Mouse (Mus musculus) olfactory bulb, adult 2 months (tissue): ENCODE data around the gene Klf13. TPM values are rescaled to one million over a fixed set of nuclear protein-coding genes. Genes with fewer than 3 reads are reported as not detected.

Experiments used
- H3K27ac ChIP-seq: fragments of 200-500 bp; 2 replicates; pipeline ENCODE4 v1.5.1; 2012; ENCODE audit warnings: low read depth, low read length; ENCODE audit not compliant: insufficient read depth
- H3K4me1 ChIP-seq: fragments of 200-500 bp; 2 replicates; pipeline ENCODE4 v1.6.1; 2012; ENCODE audit warnings: low read length; ENCODE audit not compliant: control insufficient read depth, insufficient read depth
- H3K4me3 ChIP-seq: fragments of 200-500 bp; 2 replicates; pipeline ENCODE4 v1.5.1; 2012; ENCODE audit warnings: mild to moderate bottlenecking, low read depth, low read length, moderate library complexity; ENCODE audit not compliant: insufficient read depth
- CTCF ChIP-seq: fragments of 200-500 bp; IDR thresholded peaks from 2 replicates; pipeline ENCODE4 v1.5.1; 2012; ENCODE audit warnings: low read depth, mild to moderate bottlenecking, low read length, moderate library complexity; ENCODE audit not compliant: insufficient read depth
- POLR2A ChIP-seq: fragments of 200-500 bp; IDR thresholded peaks from 2 replicates; pipeline ENCODE4 v1.6.1; 2012; ENCODE audit warnings: mild to moderate bottlenecking, low read depth, low read length, moderate library complexity; ENCODE audit not compliant: insufficient read depth
- WGBS: fragments of 180-500 bp; shearing (Covaris S2); methylation state at CpG from one replicate; pipeline ENCODE4 v1.1.7; 2018; 5-methylcytosine and 5-hydroxymethylcytosine counted together
- polyA plus RNA-seq: library from polyadenylated mRNA; stranded (reverse); fragments of >200 nt; gene quantifications from 2 replicates; pipeline ENCODE4 v1.2.4, GENCODE M21; 2012; ENCODE audit warnings: low replicate concordance; ENCODE audit not compliant: missing spikeins, insufficient read depth, insufficient read length

The Klf13 gene
- polyA plus RNA-seq, 1 experiment, result 47.4 TPM

DNA sequence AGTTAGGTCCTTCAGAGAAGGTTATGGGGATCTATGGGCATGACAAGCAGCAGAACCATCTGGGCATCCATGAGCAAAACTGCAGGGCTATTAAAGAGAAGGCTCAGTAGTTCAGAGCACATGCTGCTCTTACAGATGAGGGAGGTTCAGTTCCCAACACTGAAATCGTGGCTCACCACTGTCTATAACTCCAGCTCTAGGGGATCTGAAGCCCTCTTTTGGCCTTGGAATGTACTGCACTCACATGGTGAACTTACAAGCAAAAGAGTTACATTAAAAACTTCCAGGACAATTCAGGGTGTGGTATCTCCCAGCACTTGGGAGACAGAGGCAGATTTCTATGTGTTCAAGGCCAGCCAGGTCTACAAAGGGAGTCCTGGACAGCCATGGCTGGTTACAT is 15.7 kb downstream of the Klf13 start:
- H3K4me1 ChIP-seq, result peaks cover 61% of the 10 kb centered on the region
- H3K27ac ChIP-seq, result no peak overlapping the region
- H3K4me3 ChIP-seq, result no peak overlapping the region
- TF ChIP-seq POLR2A (no peak), CTCF (no peak)
- 65% methylated on average over 1 of the region's 1 CpGs for WGBS

DNA sequence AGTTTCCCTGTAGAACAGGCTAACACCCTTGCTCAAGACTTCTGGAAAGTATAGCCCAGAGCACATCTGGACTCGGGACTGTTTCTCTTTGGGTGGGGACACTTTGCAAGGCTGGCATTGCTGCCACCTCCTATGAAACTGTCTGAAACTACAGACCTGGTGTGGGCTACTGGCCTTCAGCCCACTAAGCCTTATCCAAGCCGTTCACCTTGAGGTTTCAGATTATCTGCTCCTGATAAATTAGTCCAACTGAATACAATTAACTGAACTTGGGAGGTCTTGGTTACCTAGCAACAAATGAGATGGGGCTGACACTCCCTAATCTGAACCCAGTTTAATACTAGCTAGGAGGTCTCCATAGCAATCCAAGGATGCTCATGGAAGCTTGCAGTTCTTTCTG is 16.1 kb downstream of the Klf13 start:
- TF ChIP-seq CTCF, result no peak
- no peak for TF ChIP-seq POLR2A
- H3K27ac ChIP-seq, result 0 out of 2 replicates have a peak overlapping the region, but pooled peaks have one; percentile 18
- 29% methylated on average over 2 of the region's 2 CpGs for WGBS
- H3K4me1 ChIP-seq, result peaks cover 63% of the 10 kb centered on the region
- H3K4me3 ChIP-seq, result no peak overlapping the region

DNA sequence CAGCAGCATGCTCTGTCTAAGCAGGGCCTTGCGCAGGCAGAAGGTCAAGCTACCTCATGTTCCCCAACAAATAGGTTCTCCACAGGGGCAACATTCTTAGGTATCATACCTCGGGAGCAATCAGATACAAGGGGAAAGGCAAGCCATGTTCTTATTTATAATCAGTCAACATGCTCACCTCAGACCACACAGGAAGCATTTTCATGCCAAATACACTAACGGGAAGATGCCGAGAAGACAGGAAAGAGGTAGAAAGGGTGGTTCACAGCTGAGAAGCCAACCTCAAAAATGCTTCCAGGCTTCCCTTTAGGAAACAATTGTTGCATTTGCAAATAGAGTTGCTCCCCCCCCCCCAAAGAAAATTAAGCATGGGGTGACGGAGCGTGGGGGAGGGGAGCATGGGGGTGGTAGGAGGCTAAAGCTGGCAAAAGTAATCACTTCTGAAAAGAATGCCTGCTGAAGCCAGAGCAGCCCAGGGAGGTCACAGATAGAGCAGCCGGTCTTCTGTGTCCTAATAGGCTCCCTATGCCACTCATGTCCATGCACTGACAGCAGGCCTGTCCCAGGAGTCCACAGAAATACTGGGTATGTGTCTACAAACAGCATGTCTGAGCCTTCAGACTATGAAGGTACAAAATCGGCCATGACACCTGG is 16.7 kb downstream of the Klf13 start:
- H3K4me1 ChIP-seq, result peaks cover 61% of the 10 kb centered on the region
- 57% methylated on average over 8 of the region's 8 CpGs for WGBS

DNA sequence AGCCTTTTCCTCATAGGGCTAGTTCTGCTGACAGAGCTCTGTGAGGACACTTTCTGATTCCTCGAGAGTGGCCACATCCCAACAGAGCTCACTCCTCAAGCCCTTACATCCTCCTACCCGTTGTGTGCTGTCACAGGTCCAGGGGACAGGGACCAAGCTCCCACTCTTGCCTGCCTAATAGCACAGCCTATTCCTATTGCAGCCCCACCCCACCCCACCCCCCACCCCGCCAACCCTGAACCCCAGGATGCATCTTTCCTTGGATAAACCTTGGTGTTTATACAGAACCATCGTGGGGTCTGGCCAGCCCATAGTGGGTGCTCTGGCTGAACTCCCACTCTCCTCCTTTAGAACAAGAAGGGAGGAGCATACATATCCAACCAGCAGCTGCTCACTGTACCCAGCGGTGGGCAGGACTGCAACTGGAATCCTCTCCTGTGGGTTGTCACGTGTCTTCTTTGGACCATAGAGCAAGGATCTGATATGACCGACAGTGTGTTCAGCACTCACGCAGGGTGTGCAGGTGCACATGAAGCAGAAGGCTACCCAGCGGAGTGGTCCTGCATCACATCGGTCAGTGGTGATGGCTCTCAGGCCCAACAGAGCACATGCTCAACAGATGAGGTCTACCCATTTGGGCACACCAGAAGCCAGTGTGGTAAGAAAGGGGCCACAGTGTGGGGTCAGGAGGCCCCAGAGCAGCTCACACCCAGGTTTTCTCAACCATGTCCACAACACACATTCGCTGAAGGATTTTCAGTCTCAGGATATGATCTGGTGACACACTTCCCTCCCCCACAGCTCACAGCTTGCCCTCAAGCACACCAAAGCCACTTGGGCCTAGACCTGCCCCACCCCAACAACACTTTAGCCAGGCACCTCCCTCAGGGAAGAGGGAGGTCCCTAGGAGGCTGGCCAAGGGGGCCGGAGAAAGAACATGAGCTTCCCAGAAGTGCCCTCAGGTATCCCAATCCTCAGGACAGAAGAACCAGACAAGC is 19.6 kb downstream of the Klf13 start:
- WGBS, result 64% methylated on average over 12 of the region's 12 CpGs
- no peak overlapping the region for H3K4me3 ChIP-seq
- no peak for TF ChIP-seq CTCF
- peaks cover 49% of the 10 kb centered on the region for H3K4me1 ChIP-seq
- H3K27ac ChIP-seq, result peak overlapping the region; percentile 19; the same call in 1 of the 2 replicates

More for the DNA sequence above, 16.7 kb downstream of the Klf13 start:
- Histone ChIP-seq H3K4me3 (no peak overlapping the region), H3K27ac (0 out of 2 replicates have a peak overlapping the region, but pooled peaks have one; percentile 18)
- TF ChIP-seq CTCF, result no peak
- no peak for TF ChIP-seq POLR2A

DNA sequence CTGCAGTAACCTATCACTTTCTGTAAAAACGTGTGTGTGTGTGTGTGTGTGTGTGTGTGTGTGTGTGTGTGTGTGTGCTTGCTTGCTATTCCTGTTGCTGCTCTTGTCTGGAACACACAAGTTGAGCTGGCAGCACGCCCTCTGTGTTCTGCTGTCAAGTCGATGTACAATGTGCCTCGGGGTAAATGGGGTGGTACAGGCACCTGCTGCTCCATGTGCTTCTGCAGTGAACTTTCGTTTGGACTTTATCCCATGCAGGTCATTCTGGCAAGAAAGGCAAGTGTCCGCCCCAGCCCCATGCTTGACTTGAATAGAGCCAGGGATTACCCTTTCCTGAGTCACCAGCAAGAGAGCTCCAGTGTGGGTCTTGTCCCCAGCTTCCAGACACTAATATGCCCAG is 21.0 kb downstream of the Klf13 start:
- H3K4me3 ChIP-seq, result no peak overlapping the region
- WGBS, result 14% methylated on average over 6 of the region's 6 CpGs
- TF ChIP-seq POLR2A (no peak), CTCF (no peak)
- H3K27ac ChIP-seq, result 0 out of 2 replicates have a peak overlapping the region, but pooled peaks have one; percentile 6
- peaks cover 57% of the 10 kb centered on the region for H3K4me1 ChIP-seq

DNA sequence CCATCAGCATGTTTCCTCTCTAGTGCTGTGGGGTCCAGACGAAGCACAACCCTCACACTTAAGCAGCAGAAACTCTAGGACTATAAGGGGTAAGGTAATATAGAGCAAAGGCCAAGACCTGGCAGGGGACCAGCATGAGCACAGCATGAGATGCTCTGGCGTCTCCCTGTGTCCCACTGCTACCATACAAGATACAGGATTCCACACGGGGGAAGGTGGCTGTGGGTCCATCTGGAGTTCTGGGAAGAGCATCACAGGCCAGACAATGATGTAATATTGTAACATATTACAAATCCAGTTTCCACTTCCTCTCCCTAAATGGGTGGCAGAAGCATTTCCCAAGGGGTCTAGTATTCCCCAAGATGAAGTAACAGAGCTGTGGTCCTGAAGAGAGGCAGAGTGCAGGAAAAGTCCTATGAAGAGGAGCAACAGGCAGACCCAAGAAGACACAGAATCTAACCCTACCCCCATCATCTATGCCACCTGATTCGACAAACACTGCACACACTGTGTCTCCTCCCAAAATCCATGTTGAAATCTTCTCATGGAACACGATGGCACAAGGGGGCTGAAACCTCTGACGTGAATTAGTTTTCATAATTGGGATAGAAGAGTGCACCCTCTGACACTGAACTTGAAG is 22.3 kb downstream of the Klf13 start, which contains the start of gene E030018B13Rik:
TSS of gene E030018B13Rik (plus strand) at position 590 of the 640 bp plus-strand sequence.
- no peak within 1 kb of the TSS for H3K4me3 ChIP-seq
- WGBS, result 80% methylated on average over 6 of the region's 6 CpGs
- H3K27ac ChIP-seq, result no peak within 1 kb of the TSS
- peaks cover 58% of the 10 kb centered on the region for H3K4me1 ChIP-seq
- no peak for TF ChIP-seq CTCF
- TF ChIP-seq POLR2A, result no peak

DNA sequence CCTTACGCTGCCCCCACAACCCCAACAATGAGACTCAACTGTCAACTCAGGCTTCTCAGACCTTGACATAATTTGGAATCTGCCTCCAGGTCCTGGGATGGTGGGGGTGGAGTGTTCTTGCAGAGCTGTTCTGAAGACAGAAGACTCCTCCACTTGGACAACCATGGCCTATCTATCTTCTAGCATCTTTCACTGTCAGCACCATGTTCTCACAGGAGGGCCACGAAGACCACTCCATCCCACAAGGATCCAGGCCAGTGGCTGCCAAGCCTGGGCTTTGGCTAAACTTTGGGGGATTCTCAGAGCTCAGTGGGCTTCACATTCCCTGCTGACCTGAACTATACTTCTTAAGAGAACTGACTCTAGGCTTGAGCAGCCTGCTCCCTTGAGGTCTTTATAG is 23.8 kb downstream of the Klf13 start:
- H3K27ac ChIP-seq, result no peak overlapping the region
- TF ChIP-seq POLR2A (no peak), CTCF (no peak)
- WGBS, result 95% methylated on average over 2 of the region's 2 CpGs
- H3K4me1 ChIP-seq, result peaks cover 70% of the 10 kb centered on the region
- no peak overlapping the region for H3K4me3 ChIP-seq

DNA sequence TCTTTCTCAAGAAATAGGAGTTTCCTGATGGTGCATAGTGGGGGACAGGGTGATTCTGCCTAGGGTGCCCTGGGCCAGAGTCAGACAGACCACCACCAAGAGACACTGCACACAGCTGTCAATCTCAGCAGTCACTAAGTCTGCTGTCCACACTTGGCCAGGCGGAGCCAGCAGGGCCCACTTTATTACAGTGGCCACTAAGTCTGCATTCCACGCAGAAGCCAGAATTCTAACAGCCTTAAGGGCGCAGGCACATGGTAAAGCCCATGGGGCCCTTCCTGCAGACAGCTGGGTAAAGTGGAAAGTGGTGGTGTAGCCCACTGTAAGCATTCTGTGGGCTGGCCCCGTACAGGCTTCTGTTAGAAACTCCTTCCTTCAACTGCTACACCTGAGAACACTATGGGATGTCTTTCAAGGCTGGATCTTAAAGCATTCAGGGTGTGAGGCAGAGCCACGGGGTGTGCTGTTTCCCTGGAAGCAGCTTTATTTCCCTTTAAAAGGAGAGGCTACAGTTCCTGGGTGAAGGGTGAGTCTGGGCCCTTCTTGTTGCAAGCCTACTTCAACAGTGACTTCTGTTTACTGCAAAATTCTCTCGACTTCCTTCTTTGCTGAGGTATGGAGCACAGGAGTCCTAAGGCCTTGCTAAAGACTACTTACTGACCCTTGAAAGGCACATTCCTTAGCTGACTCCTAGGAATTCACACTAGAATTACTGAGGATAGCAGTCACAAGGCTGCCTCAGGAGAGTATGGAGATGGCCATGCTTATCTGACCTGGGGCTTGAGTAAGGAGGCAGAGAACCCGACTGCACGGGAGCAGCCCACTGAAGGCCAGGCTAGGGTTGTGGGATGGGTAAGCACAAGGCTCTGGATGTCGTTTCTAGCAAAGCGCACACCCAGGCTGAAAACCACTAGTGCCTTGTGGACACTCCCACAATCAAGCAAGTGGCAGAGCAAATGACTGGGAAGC is 24.7 kb downstream of the Klf13 start:
- Histone ChIP-seq H3K4me3 (no peak overlapping the region), H3K27ac (no peak overlapping the region)

More for the DNA sequence above, 24.7 kb downstream of the Klf13 start:
- WGBS, result 56% methylated on average over 10 of the region's 10 CpGs
- H3K4me1 ChIP-seq, result peaks cover 61% of the 10 kb centered on the region
- TF ChIP-seq CTCF (no peak), POLR2A (no peak)
